Mouse (Mus musculus): ENCODE measurements around the gene Rnps1. TPM values are rescaled to one million over a fixed set of nuclear protein-coding genes. Genes with fewer than 3 reads are reported as not detected.
A peak's percentile ranks its signal among the peaks of the same experiment; 100 is the strongest.

Rnps1 gene
- total RNA-seq, 2 experiments from 2014 or later = 263 to 325 TPM

- ATAC-seq (replicated peaks; ENCODE audit: low FRiP score, low TSS enrichment, poor library complexity, severe bottlenecking) = peak; percentile 77
These were observed 49.2 kb downstream of the Rnps1 start for GRCm38 (mm10) chr17:24463374-24464133.

GRCm38 (mm10) chr17:24468636-24469246 is 54.4 kb downstream of the Rnps1 start:
- no peak for ATAC-seq (replicated peaks; ENCODE audit: low FRiP score, low TSS enrichment, poor library complexity, severe bottlenecking)

GRCm38 (mm10) chr17:24469336-24469909 is 55.1 kb downstream of the Rnps1 start:
- ATAC-seq (replicated peaks; ENCODE audit: low FRiP score, low TSS enrichment, poor library complexity, severe bottlenecking) = no peak

- ATAC-seq (replicated peaks; ENCODE audit: low FRiP score, low TSS enrichment, poor library complexity, severe bottlenecking) = peak; percentile 91
These were observed 55.7 kb downstream of the Rnps1 start, which contains the start of the genes E4f1 and Pgp for GRCm38 (mm10) chr17:24469910-24470602. TSS of gene E4f1 (minus strand) at chr17:24470313. TSS of gene Pgp (plus strand) at chr17:24470392.

GRCm38 (mm10) chr17:24470701-24471527 is 56.5 kb downstream of the Rnps1 start:
- no peak for ATAC-seq (replicated peaks; ENCODE audit: low FRiP score, low TSS enrichment, poor library complexity, severe bottlenecking)

GRCm38 (mm10) chr17:24472512-24472911 is 58.1 kb downstream of the Rnps1 start:
- no peak for ATAC-seq (replicated peaks; ENCODE audit: low FRiP score, low TSS enrichment, poor library complexity, severe bottlenecking)

- no peak for ATAC-seq (replicated peaks; ENCODE audit: low FRiP score, low TSS enrichment, poor library complexity, severe bottlenecking)
These were observed 59.4 kb downstream of the Rnps1 start, which contains the start of gene Bricd5 for GRCm38 (mm10) chr17:24473612-24474275. TSS of gene Bricd5 (plus strand) at chr17:24473884.

- no peak for ATAC-seq (replicated peaks; ENCODE audit: low FRiP score, low TSS enrichment, poor library complexity, severe bottlenecking)
These were observed 60.2 kb downstream of the Rnps1 start for GRCm38 (mm10) chr17:24474557-24474956.

Other genes with a start within 250 kb of the Rnps1 start
- gene Atp6v0c, start 244.9 kb upstream of the Rnps1 start, total RNA-seq (2014; fragmentation: Nextera tagmentation) = 222 and 224 TPM in 2 replicates
- gene Atp6v0c, start 244.9 kb upstream of the Rnps1 start, total RNA-seq (2017) = 72.2 and 95.8 TPM in 2 replicates
- gene Tbc1d24, start 209.0 kb upstream of the Rnps1 start, total RNA-seq (2014; fragmentation: Nextera tagmentation) = 32.2 and 45.2 TPM in 2 replicates
- gene Tbc1d24, start 209.0 kb upstream of the Rnps1 start, total RNA-seq (2017) = 6.0 and 6.6 TPM in 2 replicates
- 0.92 TPM in 2 replicates for gene Ntn3, start 205.0 kb upstream of the Rnps1 start, total RNA-seq (2014; fragmentation: Nextera tagmentation)
- 0.19 and 0.38 TPM in 2 replicates for gene Ntn3, start 205.0 kb upstream of the Rnps1 start, total RNA-seq (2017)
- gene Tedc2, start 193.7 kb upstream of the Rnps1 start, total RNA-seq (2014; fragmentation: Nextera tagmentation) = 19.8 and 31.0 TPM in 2 replicates
- 16.8 and 18.0 TPM in 2 replicates for gene Tedc2, start 193.7 kb upstream of the Rnps1 start, total RNA-seq (2017)
- 34.7 and 40.9 TPM in 2 replicates for gene Ccnf, start 163.1 kb upstream of the Rnps1 start, total RNA-seq (2014; fragmentation: Nextera tagmentation)
- gene Ccnf, start 163.1 kb upstream of the Rnps1 start, total RNA-seq (2017) = 17.5 and 24.4 TPM in 2 replicates
- gene Abca17, start 63.5 kb upstream of the Rnps1 start, total RNA-seq (2014; fragmentation: Nextera tagmentation) = not detected in 2 replicates
- not detected in 2 replicates for gene Abca17, start 63.5 kb upstream of the Rnps1 start, total RNA-seq (2017)
- gene Abca3, start 62.6 kb upstream of the Rnps1 start, total RNA-seq (2014; fragmentation: Nextera tagmentation) = 103 and 105 TPM in 2 replicates
- gene Abca3, start 62.6 kb upstream of the Rnps1 start, total RNA-seq (2017) = 30.3 and 39.6 TPM in 2 replicates
- gene Eci1, start 12.1 kb downstream of the Rnps1 start, total RNA-seq (2014; fragmentation: Nextera tagmentation) = 79.7 and 88.7 TPM in 2 replicates
- gene Eci1, start 12.1 kb downstream of the Rnps1 start, total RNA-seq (2017) = 33.3 and 37.6 TPM in 2 replicates
- 1.2 and 5.0 TPM in 2 replicates for gene Dnase1l2, start 28.5 kb downstream of the Rnps1 start, total RNA-seq (2014; fragmentation: Nextera tagmentation)
- 0.34 and 2.9 TPM in 2 replicates for gene Dnase1l2, start 28.5 kb downstream of the Rnps1 start, total RNA-seq (2017)
- 47.7 and 60.9 TPM in 2 replicates for gene E4f1, start 55.7 kb downstream of the Rnps1 start, total RNA-seq (2014; fragmentation: Nextera tagmentation)
- gene E4f1, start 55.7 kb downstream of the Rnps1 start, total RNA-seq (2017) = 10.5 and 20.8 TPM in 2 replicates
- 32.8 and 43.6 TPM in 2 replicates for gene Pgp, start 55.8 kb downstream of the Rnps1 start, total RNA-seq (2014; fragmentation: Nextera tagmentation)
- 21.9 and 23.4 TPM in 2 replicates for gene Pgp, start 55.8 kb downstream of the Rnps1 start, total RNA-seq (2017)
- not detected in 2 replicates for gene Bricd5, start 59.3 kb downstream of the Rnps1 start, total RNA-seq (2014; fragmentation: Nextera tagmentation)
- 0.80 TPM in 1 of 2 replicates, not detected in the other for gene Bricd5, start 59.3 kb downstream of the Rnps1 start, total RNA-seq (2017)
- gene Mlst8, start 64.5 kb downstream of the Rnps1 start, total RNA-seq (2014; fragmentation: Nextera tagmentation) = 35.8 and 38.7 TPM in 2 replicates
- 17.2 and 36.1 TPM in 2 replicates for gene Mlst8, start 64.5 kb downstream of the Rnps1 start, total RNA-seq (2017)
- gene Caskin1, start 74.0 kb downstream of the Rnps1 start, total RNA-seq (2014; fragmentation: Nextera tagmentation) = not detected in 2 replicates
- gene Caskin1, start 74.0 kb downstream of the Rnps1 start, total RNA-seq (2017) = not detected in 2 replicates
- gene Traf7, start 113.4 kb downstream of the Rnps1 start, total RNA-seq (2014; fragmentation: Nextera tagmentation) = 111 and 143 TPM in 2 replicates
- 66.3 and 84.8 TPM in 2 replicates for gene Traf7, start 113.4 kb downstream of the Rnps1 start, total RNA-seq (2017)
- gene Rab26, start 119.6 kb downstream of the Rnps1 start, total RNA-seq (2014; fragmentation: Nextera tagmentation) = not detected in 2 replicates
- 1.3 TPM in 1 of 2 replicates, not detected in the other for gene Rab26, start 119.6 kb downstream of the Rnps1 start, total RNA-seq (2017)
- 17.2 and 20.5 TPM in 2 replicates for gene Pkd1, start 135.3 kb downstream of the Rnps1 start, total RNA-seq (2014; fragmentation: Nextera tagmentation)
- 4.6 and 5.4 TPM in 2 replicates for gene Pkd1, start 135.3 kb downstream of the Rnps1 start, total RNA-seq (2017)
- 70.8 and 101 TPM in 2 replicates for gene Tsc2, start 218.1 kb downstream of the Rnps1 start, total RNA-seq (2014; fragmentation: Nextera tagmentation)
- gene Tsc2, start 218.1 kb downstream of the Rnps1 start, total RNA-seq (2017) = 39.0 and 44.3 TPM in 2 replicates
- 7.8 and 14.1 TPM in 2 replicates for gene Nthl1, start 218.1 kb downstream of the Rnps1 start, total RNA-seq (2014; fragmentation: Nextera tagmentation)
- 4.6 and 12.9 TPM in 2 replicates for gene Nthl1, start 218.1 kb downstream of the Rnps1 start, total RNA-seq (2017)
- gene Slc9a3r2, start 235.8 kb downstream of the Rnps1 start, total RNA-seq (2014; fragmentation: Nextera tagmentation) = 1.0 TPM in 1 of 2 replicates, not detected in the other
- gene Slc9a3r2, start 235.8 kb downstream of the Rnps1 start, total RNA-seq (2017) = 0.38 and 1.6 TPM in 2 replicates
- 2.0 TPM in 1 of 2 replicates, not detected in the other for gene Npw, start 243.9 kb downstream of the Rnps1 start, total RNA-seq (2014; fragmentation: Nextera tagmentation)
- gene Npw, start 243.9 kb downstream of the Rnps1 start, total RNA-seq (2017) = not detected in 2 replicates

Measured in megakaryocyte-erythroid progenitor cell, adult 5-6 weeks (primary cell).